Mouse (Mus musculus) layer of hippocampus, postnatal 10 days (tissue): ENCODE results near the gene Gm5485. TPM values are rescaled to one million over a fixed set of nuclear protein-coding genes. Genes with fewer than 3 reads are reported as not detected.

Experiments used
- DNase-seq, 2 experiments: peaks; one replicate each; pipeline ENCODE4 v3.0.0; 2021; ENCODE audit warnings: low spot score in 2 of 2
- total RNA-seq, 2 experiments: library from RNA; stranded (reverse); gene quantifications; 2 replicates each; pipeline ENCODE4 v1.2.3; 2021

Gene Gm5485
- total RNA-seq, 2 experiments from 2014 or later = not detected

DNA sequence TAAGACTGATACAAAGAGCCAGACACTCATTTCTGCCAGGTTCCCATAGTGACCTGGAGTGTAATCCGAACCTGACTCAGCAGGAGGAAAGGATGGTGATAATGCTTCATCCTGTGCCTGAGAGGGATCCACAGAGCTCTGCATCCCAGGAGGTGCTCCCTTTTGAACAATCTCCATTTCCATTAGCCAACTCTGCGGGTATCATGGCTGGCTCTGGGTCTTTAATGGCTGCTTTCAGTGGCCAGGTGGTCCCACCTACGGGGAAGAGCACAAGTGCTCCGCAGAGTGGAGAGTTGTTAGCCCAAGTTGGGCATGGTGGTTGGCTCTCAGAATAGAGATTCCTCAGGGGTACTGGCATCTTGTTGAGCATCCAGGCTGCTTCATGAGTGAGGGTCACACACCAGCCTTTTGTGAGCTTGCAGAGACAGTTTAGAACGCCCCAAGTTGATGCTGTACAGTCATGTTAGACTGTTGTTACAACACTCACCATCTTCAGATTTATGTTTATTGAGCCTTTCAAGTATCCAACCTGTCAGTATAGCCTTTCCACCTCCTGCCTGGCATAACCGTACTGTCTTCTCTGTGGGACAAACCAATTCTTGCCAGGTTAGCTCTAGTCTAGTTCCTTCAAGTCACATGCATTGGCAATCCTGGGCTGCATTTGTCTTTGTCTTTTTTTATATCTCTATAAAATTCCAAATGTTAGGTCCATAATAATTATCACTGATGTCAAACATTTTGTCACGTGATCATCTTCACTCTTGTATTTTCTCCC, 38.3 kb downstream of the Gm5485 start:
- no peak for DNase-seq

DNA sequence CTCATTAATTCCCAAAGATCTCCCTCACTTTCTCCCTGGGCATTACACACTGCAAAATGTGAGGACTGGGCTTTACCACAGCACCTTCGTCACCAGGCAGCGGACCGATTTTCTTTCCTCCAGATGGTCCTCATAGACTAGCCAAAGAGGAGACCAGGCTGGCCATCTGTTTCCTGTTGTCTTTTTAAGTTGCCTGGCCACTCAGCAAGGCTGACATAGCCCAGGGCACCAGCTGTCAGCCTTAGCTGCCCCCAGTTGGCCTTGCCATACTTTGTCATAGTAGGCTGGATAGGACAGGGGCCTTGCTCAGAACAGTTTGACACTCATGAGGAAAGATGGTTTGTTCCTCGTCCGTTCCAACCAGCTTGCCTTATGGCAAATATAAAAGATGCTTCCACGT, 39.8 kb downstream of the Gm5485 start:
- peak in 1 of 2 experiments; percentile 13 for DNase-seq

DNA sequence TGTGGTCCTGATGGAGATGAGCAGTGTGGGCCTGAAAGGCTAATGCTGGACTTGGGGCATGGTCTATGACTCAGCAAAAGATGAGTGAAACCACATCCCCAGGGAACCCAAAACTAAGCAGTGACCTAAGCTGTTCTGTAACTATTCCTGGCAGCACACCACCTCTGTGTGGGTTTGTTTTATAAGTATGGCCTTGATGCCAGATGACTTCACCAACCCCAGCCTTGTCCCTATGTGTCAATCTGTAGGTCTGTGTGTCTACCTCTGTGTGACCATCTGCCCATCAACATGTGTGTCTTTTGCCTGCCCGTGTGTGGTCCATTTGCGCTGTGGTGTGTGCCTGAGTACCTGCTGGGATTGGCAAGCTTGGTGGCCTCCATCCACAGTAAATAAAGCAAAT, 44.1 kb downstream of the Gm5485 start:
- no peak for DNase-seq

DNA sequence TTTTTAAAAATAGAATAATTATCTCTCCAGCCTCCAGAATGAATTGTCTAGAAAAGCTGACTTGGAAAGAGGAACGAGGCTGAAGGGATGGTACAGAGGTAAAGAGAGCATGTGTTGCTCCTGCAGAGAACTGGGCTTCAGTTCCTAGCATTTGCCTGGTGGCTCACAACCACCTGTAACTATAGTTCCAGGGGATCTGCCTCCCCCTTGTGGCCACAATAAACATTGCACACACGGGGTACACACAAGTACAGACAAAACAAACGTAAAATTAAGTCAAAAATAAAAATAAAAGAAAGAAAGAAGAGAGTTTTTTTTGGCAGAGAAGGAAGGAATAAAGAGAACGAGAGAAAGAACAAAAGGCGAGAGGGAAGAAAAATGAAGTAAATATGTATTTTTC, 45.4 kb downstream of the Gm5485 start:
- DNase-seq = no peak

DNA sequence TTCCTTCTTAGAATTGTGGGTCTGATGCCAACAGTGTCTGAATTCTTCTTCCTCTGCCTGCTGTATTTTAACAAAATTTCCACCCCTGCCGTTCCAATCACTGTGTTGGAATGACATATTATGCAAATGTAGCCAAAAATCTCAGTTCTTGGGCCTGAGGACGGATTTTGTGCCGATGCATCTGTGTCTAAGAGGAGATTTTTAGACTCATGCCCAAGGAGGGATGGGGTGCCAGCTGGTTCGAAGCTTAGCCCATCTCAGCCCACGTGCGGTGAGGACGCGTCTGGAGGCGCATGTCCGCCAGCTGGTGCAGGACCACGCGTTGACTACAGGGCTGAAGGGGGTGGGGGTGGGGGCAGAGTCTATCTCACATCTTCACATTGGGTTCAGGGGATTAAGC, 51.3 kb downstream of the Gm5485 start:
- peak; percentile 16 to 30 for DNase-seq

DNA sequence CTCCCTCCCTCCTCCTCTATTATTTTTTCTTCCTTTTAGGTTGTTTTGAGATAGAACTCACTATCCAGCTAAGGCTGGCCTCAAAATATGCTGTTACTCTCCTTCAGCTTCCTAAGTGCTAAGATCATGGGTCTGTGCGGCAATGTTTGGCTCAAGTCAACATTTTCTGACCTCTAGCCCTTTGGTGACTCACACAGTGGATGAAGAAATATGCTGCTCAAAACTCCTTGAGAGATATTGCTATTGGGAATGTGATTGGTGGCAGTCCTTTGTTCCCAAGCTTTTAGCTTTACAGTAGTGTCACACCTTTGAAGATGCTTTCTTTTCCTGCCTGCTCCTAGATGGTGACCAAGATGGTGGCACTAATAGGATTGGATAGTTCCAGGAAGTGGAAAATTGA, 55.8 kb downstream of the Gm5485 start:
- DNase-seq = no peak

DNA sequence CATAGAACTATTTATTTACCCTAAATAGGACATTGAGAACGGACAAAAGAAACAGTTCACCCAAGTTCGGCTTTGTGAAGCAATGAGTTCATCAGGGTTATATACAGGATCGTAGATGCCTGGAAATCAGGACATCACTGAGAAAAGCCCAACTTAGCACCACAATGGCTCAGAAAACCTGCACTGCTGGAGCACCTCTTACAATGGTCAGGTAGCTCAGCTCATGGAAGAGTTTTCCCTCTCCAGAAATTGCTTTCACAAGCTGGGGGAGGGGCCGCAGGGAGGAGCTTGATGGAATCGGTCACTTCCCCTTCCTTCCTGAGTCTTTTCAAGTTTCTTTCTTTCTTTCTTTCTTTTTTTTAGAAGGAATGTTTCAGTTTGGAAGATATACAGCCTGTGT, 56.5 kb downstream of the Gm5485 start:
- DNase-seq = no peak

Other genes with a start within 250 kb of the Gm5485 start
- not detected for gene Dppa4, start 128.7 kb downstream of the Gm5485 start, total RNA-seq
- under 1 TPM in 1 of 2 experiments, not detected in 1; 0.16 TPM for gene Dppa2, start 108.5 kb downstream of the Gm5485 start, total RNA-seq
- gene Morc1, start 18.8 kb upstream of the Gm5485 start, total RNA-seq = under 1 TPM; 0.18 to 0.39 TPM